Mouse (Mus musculus) heart, embryonic 14.5 days (tissue): ENCODE measurements at regions not wholly inside any gene's neighbourhood (a gene's known extent, or its start where the extent isn't known, plus 50 kb on each side); places are given as distances from the start of the nearest gene placed in this dataset.

ENCODE experiments used
- ATAC-seq: fragments of 200-750 bp; cut with Nextera tagmentation; 2 replicates; pipeline ENCODE4 v1.8.0; 2017; ENCODE audit warnings: low read depth, moderate TSS enrichment; ENCODE audit not compliant: insufficient number of reproducible peaks, insufficient read depth, low FRiP score
- H3K27ac ChIP-seq, 2 experiments: fragments of 200-500 bp in 1 of 2; fragments of 300-500 bp in 1 of 2; sonication (generic) in 1 of 2; replicated peaks in 1 of 2; 2 replicates each; pipeline ENCODE4 v1.5.1; 2012 to 2014; ENCODE audit warnings: low read depth in 2 of 2, low read length in 2 of 2, control low read depth in 1 of 2, mild to moderate bottlenecking in 1 of 2, mixed read lengths in 1 of 2; ENCODE audit not compliant: control insufficient read depth in 1 of 2, insufficient read depth in 1 of 2
- H3K27me3 ChIP-seq: fragments of 300-500 bp; sonication (generic); 2 replicates; pipeline ENCODE4 v1.6.1; 2014; ENCODE audit warnings: mild to moderate bottlenecking, low read length, control low read depth; ENCODE audit not compliant: control insufficient read depth, insufficient read depth
- H3K36me3 ChIP-seq: fragments of 300-500 bp; sonication (generic); 2 replicates; pipeline ENCODE4 v1.6.1; 2014; ENCODE audit warnings: mild to moderate bottlenecking, control low read depth, low read length, mixed read lengths; ENCODE audit not compliant: control insufficient read depth, insufficient read depth
- H3K4me1 ChIP-seq, 2 experiments: fragments of 200-500 bp in 1 of 2; fragments of 300-500 bp in 1 of 2; sonication (generic) in 1 of 2; 2 replicates each; pipeline ENCODE4 v1.6.1; 2012 to 2014; ENCODE audit warnings: low read length in 2 of 2, control low read depth in 1 of 2, mixed read lengths in 1 of 2; ENCODE audit not compliant: control insufficient read depth in 2 of 2, insufficient read depth in 2 of 2
- H3K4me2 ChIP-seq: fragments of 300-500 bp; sonication (generic); 2 replicates; pipeline ENCODE4 v1.6.1; 2014; ENCODE audit warnings: mild to moderate bottlenecking, low read length
- H3K4me3 ChIP-seq, 2 experiments: fragments of 200-500 bp in 1 of 2; fragments of 300-500 bp in 1 of 2; sonication (generic) in 1 of 2; 2 replicates each; pipeline ENCODE4 v1.5.1; 2012 to 2014; ENCODE audit warnings: low read length in 2 of 2, mild to moderate bottlenecking in 2 of 2, control low read depth in 1 of 2, low read depth in 1 of 2, moderate library complexity in 1 of 2; ENCODE audit not compliant: control insufficient read depth in 1 of 2, insufficient read depth in 1 of 2
- H3K9ac ChIP-seq: fragments of 300-500 bp; sonication (generic); 2 replicates; pipeline ENCODE4 v1.6.1; 2014; ENCODE audit warnings: mild to moderate bottlenecking, low read length
- H3K9me3 ChIP-seq: fragments of 300-500 bp; sonication (generic); 2 replicates; pipeline ENCODE4 v1.6.1; 2016; ENCODE audit warnings: low read length, control low read depth; ENCODE audit not compliant: control insufficient read depth
- WGBS: fragments of 180-500 bp; shearing (Covaris S2); extraction: QIAGEN DNeasy Blood & Tissue Kit; methylation state at CpG from one replicate; pipeline ENCODE4 v1.1.7; 2014; 5-methylcytosine and 5-hydroxymethylcytosine counted together

GRCm38 (mm10) chr14:104410730-104411129, 57.1 kb downstream of the Pou4f1 start:
- H3K4me1 ChIP-seq: no peaks in the 10 kb centered on the region
- no peak overlapping the region for H3K4me3 ChIP-seq
- no peaks in the 10 kb centered on the region for H3K27me3 ChIP-seq
- H3K4me2 ChIP-seq: no peak overlapping the region
- H3K36me3 ChIP-seq: no peaks in the 10 kb centered on the region
- ATAC-seq: no peak
- H3K27ac ChIP-seq: no peak overlapping the region
- no peak overlapping the region for H3K9ac ChIP-seq
- H3K9me3 ChIP-seq: no peaks in the 10 kb centered on the region
- 66% methylated on average over 2 of the region's 2 CpGs for WGBS

DNA sequence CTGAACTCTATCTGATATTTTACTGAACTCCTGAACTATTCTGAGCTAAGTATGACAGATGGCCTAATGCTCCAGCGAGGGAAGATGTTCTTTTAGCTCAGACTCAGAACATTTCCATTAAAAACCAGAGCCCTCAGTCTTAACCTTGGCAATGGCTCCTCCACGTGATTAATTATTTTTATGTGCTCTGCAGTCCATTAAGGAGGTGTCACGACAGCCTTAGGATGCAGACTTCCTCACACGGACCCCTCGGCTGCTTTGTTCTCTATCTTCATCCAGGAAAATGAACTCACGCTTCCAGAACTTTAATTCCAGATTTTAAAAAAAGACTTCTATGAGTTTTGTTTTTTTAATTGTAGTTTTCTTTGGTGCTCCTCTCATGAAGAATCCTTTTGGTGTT, 57.5 kb downstream of the Pou4f1 start:
- H3K9me3 ChIP-seq: no peaks in the 10 kb centered on the region
- no peaks in the 10 kb centered on the region for H3K27me3 ChIP-seq
- H3K4me1 ChIP-seq: no peaks in the 10 kb centered on the region
- no peak overlapping the region for H3K4me3 ChIP-seq
- ATAC-seq: no peak
- H3K27ac ChIP-seq: no peak overlapping the region
- H3K4me2 ChIP-seq: no peak overlapping the region
- no peaks in the 10 kb centered on the region for H3K36me3 ChIP-seq
- 55% methylated on average over 6 of the region's 6 CpGs for WGBS
- no peak overlapping the region for H3K9ac ChIP-seq

DNA sequence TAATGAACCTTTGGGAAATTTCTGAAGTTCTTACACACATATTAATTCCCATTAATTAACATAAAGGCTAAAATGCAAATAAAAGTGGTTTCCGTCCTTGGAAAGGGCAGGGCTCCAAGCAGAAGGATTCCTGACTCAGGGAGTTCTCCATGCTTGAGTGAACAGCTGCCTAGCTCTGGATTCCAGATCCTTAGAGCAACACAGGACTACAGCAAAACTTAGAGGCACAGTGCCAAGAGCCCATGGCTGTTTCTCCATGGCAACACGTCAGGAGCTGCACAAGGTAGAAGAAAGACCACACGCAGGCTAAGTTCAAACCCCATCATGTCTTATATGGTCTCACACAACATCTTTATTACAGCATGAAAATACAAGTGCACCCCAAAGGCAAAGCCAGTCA, 61.7 kb downstream of the Pou4f1 start:
- Histone ChIP-seq H3K4me3 (no peak overlapping the region), H3K27me3 (no peaks in the 10 kb centered on the region), H3K9ac (no peak overlapping the region), H3K36me3 (no peaks in the 10 kb centered on the region), H3K4me1 (no peaks in the 10 kb centered on the region), H3K9me3 (no peaks in the 10 kb centered on the region), H3K27ac (no peak overlapping the region), H3K4me2 (no peak overlapping the region)
- 68% methylated on average over 3 of the region's 3 CpGs for WGBS
- ATAC-seq: no peak

DNA sequence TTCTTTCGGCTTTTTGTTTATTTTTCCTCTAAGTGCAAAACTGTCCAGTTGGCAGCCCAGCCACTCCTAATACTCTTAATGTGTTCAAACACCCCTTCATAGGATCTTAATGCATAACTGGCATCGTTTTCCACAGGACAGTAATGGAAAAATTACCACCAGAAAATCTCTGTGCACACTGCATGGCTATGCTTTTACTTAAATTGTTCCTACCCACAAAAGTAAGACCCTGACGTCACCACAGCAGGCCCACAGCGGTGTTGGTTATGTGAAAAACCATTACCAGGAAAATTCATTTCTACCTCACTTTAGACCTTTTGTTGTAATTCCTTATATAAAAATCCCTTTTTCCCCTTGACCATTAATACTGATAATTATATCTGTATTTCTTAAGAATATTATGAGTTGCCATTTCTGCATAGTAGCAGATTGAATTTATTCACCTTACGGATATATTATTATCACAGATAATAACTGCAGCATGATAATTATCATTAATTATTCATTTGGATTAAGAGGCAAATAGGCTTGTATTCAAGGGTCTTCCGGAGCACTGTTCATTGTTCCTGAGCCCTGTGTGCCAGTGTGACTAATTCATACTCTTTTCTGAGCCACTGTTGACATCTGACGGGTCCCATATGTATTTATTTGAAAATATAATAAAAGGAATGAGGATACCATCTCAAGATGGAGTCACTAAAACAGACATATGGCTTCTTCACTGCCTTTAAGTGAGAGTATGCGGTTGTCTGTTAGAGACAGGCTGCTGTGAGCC, 78.3 kb downstream of the Pou4f1 start:
- no peaks in the 10 kb centered on the region for H3K27me3 ChIP-seq
- no peak overlapping the region for H3K9ac ChIP-seq
- H3K36me3 ChIP-seq: no peaks in the 10 kb centered on the region
- H3K27ac ChIP-seq: no peak overlapping the region
- H3K4me3 ChIP-seq: no peak overlapping the region
- 79% methylated on average over 8 of the region's 8 CpGs for WGBS
- ATAC-seq: no peak
- no peak overlapping the region for H3K4me2 ChIP-seq
- H3K9me3 ChIP-seq: peaks cover 3% of the 10 kb centered on the region; the same call in 1 of the 2 replicates
- H3K4me1 ChIP-seq: no peaks in the 10 kb centered on the region

DNA sequence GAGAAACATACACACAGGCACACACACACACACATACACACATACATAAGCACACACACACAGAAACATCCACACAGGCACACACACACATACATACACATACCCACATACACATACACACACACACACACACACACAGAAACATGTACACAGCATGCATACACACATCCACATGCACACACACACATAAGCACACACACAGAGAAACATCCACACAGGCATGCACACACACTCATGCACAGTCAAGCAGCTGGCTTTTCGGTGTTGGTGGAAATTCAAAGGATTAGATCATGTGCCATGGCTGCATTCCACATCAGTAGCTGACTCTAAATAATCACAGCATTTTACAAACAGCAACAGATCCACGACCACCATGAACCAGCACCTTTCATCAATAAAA, 78.9 kb downstream of the Pou4f1 start:
- H3K4me1 ChIP-seq: no peaks in the 10 kb centered on the region
- whole genome bisulfite sequencing: 69% methylated on average over 2 of the region's 2 CpGs
- H3K9me3 ChIP-seq: peaks cover 3% of the 10 kb centered on the region; the same call in 1 of the 2 replicates
- no peak overlapping the region for H3K4me3 ChIP-seq
- no peak for ATAC-seq
- H3K4me2 ChIP-seq: no peak overlapping the region
- H3K27me3 ChIP-seq: no peaks in the 10 kb centered on the region
- no peaks in the 10 kb centered on the region for H3K36me3 ChIP-seq
- no peak overlapping the region for H3K27ac ChIP-seq
- no peak overlapping the region for H3K9ac ChIP-seq

- Histone ChIP-seq H3K4me1 (no peaks in the 10 kb centered on the region), H3K36me3 (no peaks in the 10 kb centered on the region), H3K4me2 (no peak overlapping the region), H3K27me3 (no peaks in the 10 kb centered on the region), H3K4me3 (no peak overlapping the region), H3K9me3 (no peaks in the 10 kb centered on the region), H3K9ac (no peak overlapping the region), H3K27ac (no peak overlapping the region)
- no peak for ATAC-seq
- WGBS: 70% methylated on average over 5 of the region's 5 CpGs
Measured at GRCm38 (mm10) chr14:104380986-104381385, 86.8 kb downstream of the Pou4f1 start.

- Histone ChIP-seq H3K36me3 (no peaks in the 10 kb centered on the region), H3K9ac (no peak overlapping the region), H3K4me1 (no peaks in the 10 kb centered on the region), H3K27me3 (no peaks in the 10 kb centered on the region), H3K4me3 (no peak overlapping the region), H3K9me3 (no peaks in the 10 kb centered on the region), H3K4me2 (no peak overlapping the region), H3K27ac (no peak overlapping the region)
- WGBS: 75% methylated on average over 7 of the region's 7 CpGs
- no peak for ATAC-seq
Measured at GRCm38 (mm10) chr14:104372776-104373175, 95.0 kb downstream of the Pou4f1 start.

- WGBS: 81% methylated on average over 1 of the region's 1 CpGs
- H3K27ac ChIP-seq: no peak overlapping the region
- no peak overlapping the region for H3K4me2 ChIP-seq
- H3K4me3 ChIP-seq: no peak overlapping the region
- H3K9ac ChIP-seq: no peak overlapping the region
- no peaks in the 10 kb centered on the region for H3K36me3 ChIP-seq
- no peak for ATAC-seq
- H3K9me3 ChIP-seq: no peaks in the 10 kb centered on the region
- no peaks in the 10 kb centered on the region for H3K4me1 ChIP-seq
- no peaks in the 10 kb centered on the region for H3K27me3 ChIP-seq
Measured at GRCm38 (mm10) chr14:104356636-104357035, 111.2 kb downstream of the Pou4f1 start.
